Mouse (Mus musculus) embryonic facial prominence, embryonic 14.5 days (tissue): ENCODE measurements around the gene Vmn2r84. TPM values are rescaled to one million over a fixed set of nuclear protein-coding genes. Genes with fewer than 3 reads are reported as not detected.
"Not testable (repeated sequence)": the region's sequence is repeated elsewhere in the genome, so short reads cannot be mapped to it uniquely, and the experiment has no call there.

Experiments
- ATAC-seq: fragments of 200-750 bp; cut with Nextera tagmentation; 2 replicates; pipeline ENCODE4 v1.8.0; 2017; ENCODE audit warnings: low read depth, moderate number of reproducible peaks, moderate TSS enrichment
- DNase-seq: peaks from one replicate; pipeline ENCODE4 v3.0.0-alpha.2; 2015; ENCODE audit warnings: low spot score
- H3K27ac ChIP-seq: fragments of 300-500 bp; sonication (generic); replicated peaks from 2 replicates; pipeline ENCODE4 v1.5.1; 2014; ENCODE audit warnings: low read depth, mild to moderate bottlenecking, low read length, moderate library complexity
- H3K27me3 ChIP-seq: fragments of 300-500 bp; sonication (generic); replicated peaks from 2 replicates; pipeline ENCODE4 v1.6.1; 2014; ENCODE audit warnings: low read length; ENCODE audit not compliant: control insufficient read depth, insufficient read depth
- H3K36me3 ChIP-seq: fragments of 300-500 bp; sonication (generic); 2 replicates; pipeline ENCODE4 v1.6.1; 2014; ENCODE audit warnings: low read length, mixed read lengths; ENCODE audit not compliant: control insufficient read depth, insufficient read depth
- H3K4me1 ChIP-seq: fragments of 300-500 bp; sonication (generic); 2 replicates; pipeline ENCODE4 v1.6.1; 2014; ENCODE audit warnings: antibody characterized with exemption, low read length; ENCODE audit not compliant: control insufficient read depth, insufficient read depth
- H3K4me2 ChIP-seq: fragments of 300-500 bp; sonication (generic); 2 replicates; pipeline ENCODE4 v1.6.1; 2014; ENCODE audit warnings: low read depth, mild to moderate bottlenecking, low read length, moderate library complexity, mixed read lengths
- H3K4me3 ChIP-seq: fragments of 300-500 bp; sonication (generic); 2 replicates; pipeline ENCODE4 v1.5.1; 2014; ENCODE audit warnings: low read depth, mild to moderate bottlenecking, low read length
- H3K9ac ChIP-seq: fragments of 300-500 bp; sonication (generic); 2 replicates; pipeline ENCODE4 v1.6.1; 2014; ENCODE audit warnings: low read depth, mild to moderate bottlenecking, low read length, moderate library complexity, mixed read lengths
- H3K9me3 ChIP-seq: fragments of 300-500 bp; sonication (generic); 2 replicates; pipeline ENCODE4 v1.6.1; 2016; ENCODE audit warnings: low read length; ENCODE audit not compliant: control insufficient read depth
- WGBS: fragments of 180-500 bp; shearing (Covaris S2); extraction: QIAGEN DNeasy Blood & Tissue Kit; methylation state at CpG from one replicate; pipeline ENCODE4 v1.1.7; 2014; 5-methylcytosine and 5-hydroxymethylcytosine counted together
- polyA plus RNA-seq: library from polyadenylated mRNA; unstranded; fragments of >200 nt; fragmentation: Nextera tagmentation; extraction: Ambion mirVana; gene quantifications from 2 replicates; pipeline ENCODE4 v1.2.1, GENCODE M21; 2014

Gene Vmn2r84
- polyA plus RNA-seq: not detected in 2 replicates

GRCm38 (mm10) chr10:130394232-130394631, at the start of gene Vmn2r84:
Gene Vmn2r84, minus strand, starts transcription at chr10:130394332.
- Histone ChIP-seq H3K4me3 (no peak within 1 kb of the TSS), H3K27me3 (no peaks in the 10 kb centered on the region), H3K4me1 (no peaks in the 10 kb centered on the region), H3K4me2 (no peak within 1 kb of the TSS), H3K27ac (no peak within 1 kb of the TSS), H3K9me3 (no peaks in the 10 kb centered on the region), H3K36me3 (no peaks in the 10 kb centered on the region), H3K9ac (no peak within 1 kb of the TSS)
- ATAC-seq (no peak), DNase-seq (no peak)

- not testable (repeated sequence) for H3K4me3 ChIP-seq, H3K27me3 ChIP-seq, H3K4me2 ChIP-seq, H3K27ac ChIP-seq, H3K9me3 ChIP-seq, H3K4me1 ChIP-seq, DNase-seq, H3K9ac ChIP-seq, ATAC-seq, H3K36me3 ChIP-seq
- 83% methylated on average over 11 of the region's 11 CpGs for WGBS
Measured at GRCm38 (mm10) chr10:130434185-130434898, 40.2 kb upstream of the Vmn2r84 start.

- H3K9me3 ChIP-seq, H3K27ac ChIP-seq, H3K36me3 ChIP-seq, H3K9ac ChIP-seq, H3K27me3 ChIP-seq, H3K4me3 ChIP-seq, DNase-seq, ATAC-seq, H3K4me1 ChIP-seq, H3K4me2 ChIP-seq: not testable (repeated sequence)
Measured at GRCm38 (mm10) chr10:130429603-130430002, 35.5 kb upstream of the Vmn2r84 start, which contains the start of gene Vmn2r85. Gene Vmn2r85, minus strand, starts transcription at chr10:130429703.

- H3K4me2 ChIP-seq, H3K36me3 ChIP-seq, DNase-seq, H3K4me1 ChIP-seq, ATAC-seq, H3K9ac ChIP-seq, H3K9me3 ChIP-seq, H3K27ac ChIP-seq, H3K27me3 ChIP-seq, H3K4me3 ChIP-seq: not testable (repeated sequence)
- WGBS: 75% methylated on average over 2 of the region's 2 CpGs
Measured at GRCm38 (mm10) chr10:130422368-130422767, 28.2 kb upstream of the Vmn2r84 start.

GRCm38 (mm10) chr10:130420401-130420800, 26.3 kb upstream of the Vmn2r84 start:
- no peak for DNase-seq
- 76% methylated on average over 3 of the region's 3 CpGs for WGBS

GRCm38 (mm10) chr10:130419954-130420353, 25.8 kb upstream of the Vmn2r84 start:
- not testable (repeated sequence) for ATAC-seq, DNase-seq, H3K4me1 ChIP-seq, H3K9me3 ChIP-seq, H3K27me3 ChIP-seq, H3K9ac ChIP-seq, H3K4me2 ChIP-seq, H3K36me3 ChIP-seq, H3K27ac ChIP-seq, H3K4me3 ChIP-seq
- 53% methylated on average over 2 of the region's 2 CpGs for WGBS

More at GRCm38 (mm10) chr10:130420401-130420800, 26.3 kb upstream of the Vmn2r84 start:
- Histone ChIP-seq H3K4me2 (no peak overlapping the region), H3K9me3 (no peaks in the 10 kb centered on the region), H3K36me3 (no peaks in the 10 kb centered on the region), H3K9ac (no peak overlapping the region), H3K4me1 (no peaks in the 10 kb centered on the region), H3K27me3 (no peaks in the 10 kb centered on the region), H3K27ac (no peak overlapping the region), H3K4me3 (no peak overlapping the region)
- ATAC-seq: no peak

- H3K9ac ChIP-seq, H3K9me3 ChIP-seq, H3K4me2 ChIP-seq, ATAC-seq, H3K27ac ChIP-seq, H3K36me3 ChIP-seq, H3K4me3 ChIP-seq, DNase-seq, H3K4me1 ChIP-seq, H3K27me3 ChIP-seq: not testable (repeated sequence)
Measured at GRCm38 (mm10) chr10:130416352-130416751, 22.2 kb upstream of the Vmn2r84 start.

GRCm38 (mm10) chr10:130412167-130412698, 18.1 kb upstream of the Vmn2r84 start:
- H3K27ac ChIP-seq, DNase-seq, H3K27me3 ChIP-seq, ATAC-seq, H3K4me1 ChIP-seq, H3K9me3 ChIP-seq, H3K4me2 ChIP-seq, H3K4me3 ChIP-seq, H3K9ac ChIP-seq, H3K36me3 ChIP-seq: not testable (repeated sequence)
- WGBS: 65% methylated on average over 9 of the region's 35 CpGs

GRCm38 (mm10) chr10:130375145-130375544, 19.0 kb downstream of the Vmn2r84 start:
- WGBS: 88% methylated on average over 2 of the region's 2 CpGs
- no peak for DNase-seq
- Histone ChIP-seq H3K4me2 (no peak overlapping the region), H3K27ac (no peak overlapping the region), H3K4me1 (no peaks in the 10 kb centered on the region), H3K9ac (no peak overlapping the region), H3K4me3 (no peak overlapping the region), H3K27me3 (no peaks in the 10 kb centered on the region), H3K36me3 (no peaks in the 10 kb centered on the region), H3K9me3 (no peaks in the 10 kb centered on the region)
- no peak for ATAC-seq
